In genomic region chr16:22608046-22608445, GRCm38 (mm10) we compare ENCODE assay signal across 24 mouse cellular contexts. TPM values are rescaled to one million over a fixed set of nuclear protein-coding genes. Genes with fewer than 3 reads are reported as not detected.
DNase-seq lines count a peak whose midpoint lies in the region; ATAC-seq and TF ChIP-seq lines count a peak whose summit lies in the region.
"Had no signal": no experiment of that assay in that cellular context is flagged by ENCODE, and none has a peak within 500 bp of the region (broad histone marks: within the 10 kb centered on the region; RNA-seq: fewer than 3 reads in every experiment).

No protein-coding gene starts in this region.

- no peak overlapping the region for H3K9ac ChIP-seq in midbrain, embryonic 11.5 days (ENCODE audit: low read length)
- H3K9ac ChIP-seq: embryonic facial prominence, embryonic 13.5 days; embryonic facial prominence, embryonic 15.5 days; forebrain, embryonic 12.5 days had no signal

- no peak for ATAC-seq in midbrain, embryonic 11.5 days (ENCODE audit: low FRiP score)
- ATAC-seq: activated CD4-positive, CD25-positive, alpha-beta regulatory T cell, adult 4 months; forebrain, embryonic 14.5 days; forebrain, embryonic 16.5 days had no signal

- 43% methylated on average over 6 of the region's 6 CpGs for WGBS in midbrain, embryonic 10.5 days
- 50% methylated on average over 6 of the region's 6 CpGs for WGBS in midbrain, embryonic 11.5 days
- 69% methylated on average over 6 of the region's 6 CpGs for WGBS in bone marrow, adult 2 months

- H3K9me3 ChIP-seq in midbrain, embryonic 10.5 days (replicated peaks): no peaks in the 10 kb centered on the region
- H3K9me3 ChIP-seq in midbrain, embryonic 11.5 days (ENCODE audit: control insufficient read depth, low read length): no peaks in the 10 kb centered on the region
- H3K9me3 ChIP-seq: embryonic facial prominence, embryonic 13.5 days; embryonic facial prominence, embryonic 15.5 days; forebrain, embryonic 10.5 days; forebrain, embryonic 12.5 days had no signal

- H3K4me3 ChIP-seq in midbrain, embryonic 10.5 days: no peak overlapping the region
- H3K4me3 ChIP-seq in midbrain, embryonic 11.5 days (ENCODE audit: low read depth, low read length): no peak overlapping the region
- no peak overlapping the region for H3K4me3 ChIP-seq in bone marrow, adult 2 months (replicated peaks; ENCODE audit: control insufficient read depth, low read depth, low read length)
- H3K4me3 ChIP-seq: embryonic facial prominence, embryonic 13.5 days; embryonic facial prominence, embryonic 15.5 days; erythroblast, embryonic 14.5 days; forebrain, embryonic 10.5 days; forebrain, embryonic 12.5 days had no signal

- peaks cover 7% of the 10 kb centered on the region for H3K4me1 ChIP-seq in midbrain, embryonic 10.5 days
- H3K4me1 ChIP-seq in midbrain, embryonic 11.5 days (ENCODE audit: control insufficient read depth, insufficient read depth, low read length): no peaks in the 10 kb centered on the region
- H3K4me1 ChIP-seq in bone marrow, adult 2 months (ENCODE audit: control insufficient read depth, insufficient read depth, low read length): no peaks in the 10 kb centered on the region
- H3K4me1 ChIP-seq: embryonic facial prominence, embryonic 15.5 days; forebrain, embryonic 12.5 days had no signal

- no peak for DNase-seq in midbrain, embryonic 10.5 days (ENCODE audit: low spot score)
- DNase-seq in midbrain, embryonic 11.5 days (ENCODE audit: low spot score, missing footprints): no peak
- peak; percentile 45 for DNase-seq in ZHBTc4 (ENCODE audit: low read depth, low spot score)
- DNase-seq in layer of hippocampus, adult 8-10 months (ENCODE audit: low spot score in 2 of 2): no peak
- no peak for DNase-seq in thymus, postnatal 0 days (ENCODE audit: low spot score)
- DNase-seq: adrenal gland, adult 8-10 months; adrenal gland, postnatal 14 days; adrenal gland, postnatal 36 days; cerebellum, adult 11 months; cerebellum, adult 8-10 months; cerebellum, adult 9-11 months; cerebellum, postnatal 14 days; cerebellum, postnatal 36 days; embryo, embryonic 11 days had no signal

- no peaks in the 10 kb centered on the region for H3K36me3 ChIP-seq in midbrain, embryonic 10.5 days
- no peaks in the 10 kb centered on the region for H3K36me3 ChIP-seq in midbrain, embryonic 11.5 days (ENCODE audit: control insufficient read depth, insufficient read depth, low read length)
- H3K36me3 ChIP-seq: embryonic facial prominence, embryonic 13.5 days; embryonic facial prominence, embryonic 15.5 days; forebrain, embryonic 10.5 days; forebrain, embryonic 12.5 days had no signal

- TF ChIP-seq POLR2A in bone marrow, adult 2 months (IDR thresholded peaks at IDR 0.05; ENCODE audit: borderline replicate concordance, control insufficient read depth, low read depth, low read length): no peak

- no peak overlapping the region for H3K4me2 ChIP-seq in midbrain, embryonic 11.5 days
- H3K4me2 ChIP-seq: embryonic facial prominence, embryonic 13.5 days; embryonic facial prominence, embryonic 15.5 days; forebrain, embryonic 12.5 days had no signal

- H3K27me3 ChIP-seq in midbrain, embryonic 10.5 days (ENCODE audit: low read depth, poor library complexity, severe bottlenecking): peaks cover 4% of the 10 kb centered on the region; the same call in 1 of the 2 replicates
- H3K27me3 ChIP-seq in midbrain, embryonic 11.5 days (ENCODE audit: control insufficient read depth, insufficient read depth, low read length): no peaks in the 10 kb centered on the region

- H3K27ac ChIP-seq in midbrain, embryonic 10.5 days (replicated peaks): 0 out of 2 replicates have a peak overlapping the region, but pooled peaks have one; percentile 42
- H3K27ac ChIP-seq in midbrain, embryonic 11.5 days (ENCODE audit: low read depth, low read length): no peak overlapping the region
- peak overlapping the region; percentile 33; the same call in 1 of the 2 replicates for H3K27ac ChIP-seq in bone marrow, adult 2 months (ENCODE audit: control insufficient read depth, insufficient read depth, low read depth, low read length, poor library complexity)
- H3K27ac ChIP-seq: embryonic facial prominence, embryonic 13.5 days; embryonic facial prominence, embryonic 15.5 days; forebrain, embryonic 10.5 days; forebrain, embryonic 12.5 days had no signal

- no peak for TF ChIP-seq CTCF in bone marrow, adult 2 months (IDR thresholded peaks at IDR 0.05; ENCODE audit: control insufficient read depth, insufficient read depth, low read length)

RNA-seq across cellular contexts. Expression of gene Dgkg, which starts 49.0 kb away (rescaled TPM):
- polyA plus RNA-seq in midbrain, embryonic 10.5 days (2016; fragmentation: Nextera tagmentation; extraction: Ambion mirVana): 0.07 and 0.10 TPM in 2 replicates
- 0.15 and 0.28 TPM in 2 replicates for polyA plus RNA-seq in midbrain, embryonic 11.5 days (2014; fragmentation: Nextera tagmentation; extraction: Ambion mirVana)
- polyA plus RNA-seq in bone marrow, adult 2 months (2011; ENCODE audit: insufficient read depth, insufficient read length, low replicate concordance, missing spikeins): 4.9 and 12.8 TPM in 2 replicates
- total RNA-seq in layer of hippocampus, adult 8-10 months (2022): 100 to 1,000 TPM; 171 to 234 (median 200) TPM
- polyA plus RNA-seq in thymus, postnatal 0 days (2015; fragmentation: Nextera tagmentation; extraction: Ambion mirVana): 4.0 and 5.6 TPM in 2 replicates
- total RNA-seq: MEL had no signal
- polyA plus RNA-seq: erythroblast, embryonic 14.5 days had no signal
